Mouse (Mus musculus): Measurements from ENCODE around the gene Limk2. TPM values are rescaled to one million over a fixed set of nuclear protein-coding genes. Genes with fewer than 3 reads are reported as not detected.

Limk2 gene
- total RNA-seq, 2 experiments from 2014 or later: 85.6 to 101 TPM

GRCm38 (mm10) chr11:3422242-3422641 is 13.3 kb upstream of the Limk2 start:
- intact Hi-C loops (cut with DNase I): no loop called here
- DNase-seq (ENCODE audit: low spot score in 2 of 2): no peak

GRCm38 (mm10) chr11:3418741-3419140 is 9.8 kb upstream of the Limk2 start:
- no peak for DNase-seq (ENCODE audit: low spot score in 2 of 2)
- intact Hi-C loops (cut with DNase I): no loop called here

- intact Hi-C loops (cut with DNase I): no loop called here
- no peak for DNase-seq (ENCODE audit: low spot score in 2 of 2)
These were observed 8.8 kb upstream of the Limk2 start for GRCm38 (mm10) chr11:3417795-3418194.

GRCm38 (mm10) chr11:3416399-3416798 is 7.4 kb upstream of the Limk2 start:
- peak in 1 of 2 experiments; percentile 27 for DNase-seq (ENCODE audit: low spot score in 2 of 2)
- intact Hi-C loops (cut with DNase I): no loop called here

- intact Hi-C loops (cut with DNase I): no loop called here
- no peak for DNase-seq (ENCODE audit: low spot score in 2 of 2)
These were observed 3.1 kb upstream of the Limk2 start for GRCm38 (mm10) chr11:3412111-3412510.

- intact Hi-C loops (cut with DNase I): loop anchor here (2.0 kb wide), 1 partner anchor 62 kb away; no protein-coding TSS in a partner anchor
- peak in 1 of 2 experiments; percentile 15 for DNase-seq (ENCODE audit: low spot score in 2 of 2)
These were observed 625 bp downstream of the Limk2 start for GRCm38 (mm10) chr11:3408131-3408996.

GRCm38 (mm10) chr11:3404287-3405047 is 4.5 kb downstream of the Limk2 start:
- DNase-seq (ENCODE audit: low spot score in 2 of 2): peak in 1 of 2 experiments; percentile 41
- intact Hi-C loops (cut with DNase I): no loop called here

GRCm38 (mm10) chr11:3403024-3403423 is 6.0 kb downstream of the Limk2 start:
- no peak for DNase-seq (ENCODE audit: low spot score in 2 of 2)

GRCm38 (mm10) chr11:3398318-3398717 is 10.7 kb downstream of the Limk2 start:
- intact Hi-C loops (cut with DNase I): no loop called here
- no peak for DNase-seq (ENCODE audit: low spot score in 2 of 2)

More at GRCm38 (mm10) chr11:3403024-3403423, 6.0 kb downstream of the Limk2 start:
- intact Hi-C loops (cut with DNase I): no loop called here

GRCm38 (mm10) chr11:3396562-3396961 is 12.4 kb downstream of the Limk2 start:
- peak; percentile 11 to 53 for DNase-seq (ENCODE audit: low spot score in 2 of 2)
- intact Hi-C loops (cut with DNase I): no loop called here

- intact Hi-C loops (cut with DNase I): no loop called here
- no peak for DNase-seq (ENCODE audit: low spot score in 2 of 2)
These were observed 12.9 kb downstream of the Limk2 start for GRCm38 (mm10) chr11:3396091-3396490.

GRCm38 (mm10) chr11:3394520-3394919 is 14.5 kb downstream of the Limk2 start:
- intact Hi-C loops (cut with DNase I): no loop called here
- DNase-seq (ENCODE audit: low spot score in 2 of 2): no peak

- DNase-seq (ENCODE audit: low spot score in 2 of 2): no peak
- intact Hi-C loops (cut with DNase I): no loop called here
These were observed 16.5 kb downstream of the Limk2 start for GRCm38 (mm10) chr11:3392526-3392925.

- DNase-seq (ENCODE audit: low spot score in 2 of 2): no peak
These were observed 18.2 kb downstream of the Limk2 start for GRCm38 (mm10) chr11:3390789-3391188.

GRCm38 (mm10) chr11:3389996-3390395 is 19.0 kb downstream of the Limk2 start:
- DNase-seq (ENCODE audit: low spot score in 2 of 2): no peak
- intact Hi-C loops (cut with DNase I): loop anchor here (5.0 kb wide), 1 partner anchor 62 kb away; the partner anchor contains the start of gene Rnf185

More at GRCm38 (mm10) chr11:3390789-3391188, 18.2 kb downstream of the Limk2 start:
- intact Hi-C loops (cut with DNase I): no loop called here

- no peak for DNase-seq (ENCODE audit: low spot score in 2 of 2)
- intact Hi-C loops (cut with DNase I): loop anchor here (1.0 to 5.0 kb wide), 3 partner anchors 22 to 127 kb away; partner anchors contain the start of genes Limk2, Rnf185 and Selenom
These were observed 21.4 kb downstream of the Limk2 start for GRCm38 (mm10) chr11:3387482-3388196.

- intact Hi-C loops (cut with DNase I): loop anchor here (1.0 to 5.0 kb wide), 3 partner anchors 22 to 128 kb away; partner anchors contain the start of genes Limk2, Rnf185 and Selenom
These were observed 22.0 kb downstream of the Limk2 start for GRCm38 (mm10) chr11:3386941-3387368.

GRCm38 (mm10) chr11:3382602-3383594 is 26.1 kb downstream of the Limk2 start:
- intact Hi-C loops (cut with DNase I): no loop called here
- DNase-seq (ENCODE audit: low spot score in 2 of 2): no peak

More at GRCm38 (mm10) chr11:3386941-3387368, 22.0 kb downstream of the Limk2 start:
- DNase-seq (ENCODE audit: low spot score in 2 of 2): peak; percentile 85 to 88

Measured in left cerebral cortex, postnatal 25 days (tissue).